Mouse (Mus musculus) liver, embryonic 11.5 days (tissue): ENCODE data around the gene R3hcc1l. TPM values are rescaled to one million over a fixed set of nuclear protein-coding genes. Genes with fewer than 3 reads are reported as not detected.

Experiments used
- ATAC-seq: fragments of 200-750 bp; cut with Nextera tagmentation; replicated peaks from 2 replicates; pipeline ENCODE4 v1.8.0; 2017; ENCODE audit warnings: moderate number of reproducible peaks, mild to moderate bottlenecking, moderate TSS enrichment, moderate library complexity; ENCODE audit not compliant: low FRiP score
- DNase-seq: peaks from one replicate; pipeline ENCODE4 v3.0.0-alpha.2; 2017; ENCODE audit warnings: low spot score
- H3K27ac ChIP-seq: fragments of 300-500 bp; sonication (generic); 2 replicates; pipeline ENCODE4 v1.5.1; 2014; ENCODE audit warnings: mild to moderate bottlenecking, low read depth, low read length, control low read depth
- H3K27me3 ChIP-seq: fragments of 300-500 bp; sonication (generic); replicated peaks from 2 replicates; pipeline ENCODE4 v1.6.1; 2014; ENCODE audit warnings: low read length, mixed read lengths; ENCODE audit not compliant: control insufficient read depth, insufficient read depth
- H3K36me3 ChIP-seq: fragments of 300-500 bp; sonication (generic); 2 replicates; pipeline ENCODE4 v1.6.1; 2014; ENCODE audit warnings: mild to moderate bottlenecking, low read length, moderate library complexity, mixed read lengths; ENCODE audit not compliant: control insufficient read depth, insufficient read depth
- H3K4me1 ChIP-seq: fragments of 300-500 bp; sonication (generic); replicated peaks from 2 replicates; pipeline ENCODE4 v1.6.1; 2014; ENCODE audit warnings: low read length, mixed read lengths; ENCODE audit not compliant: control insufficient read depth, insufficient read depth
- H3K4me2 ChIP-seq: fragments of 300-500 bp; sonication (generic); 2 replicates; pipeline ENCODE4 v1.6.1; 2014; ENCODE audit warnings: mild to moderate bottlenecking, control low read depth, moderate library complexity
- H3K4me3 ChIP-seq: fragments of 300-500 bp; sonication (generic); 2 replicates; pipeline ENCODE4 v1.5.1; 2014; ENCODE audit warnings: low read depth, low read length, control low read depth
- H3K9ac ChIP-seq: fragments of 300-500 bp; sonication (generic); 2 replicates; pipeline ENCODE4 v1.6.1; 2014; ENCODE audit warnings: low read depth, low read length, control low read depth
- H3K9me3 ChIP-seq: fragments of 300-500 bp; sonication (generic); 2 replicates; pipeline ENCODE4 v1.6.1; 2016; ENCODE audit warnings: low read length, inconsistent platforms, mixed read lengths; ENCODE audit not compliant: control insufficient read depth
- WGBS: fragments of 180-500 bp; shearing (Covaris S2); extraction: QIAGEN DNeasy Blood & Tissue Kit; methylation state at CpG from one replicate; pipeline ENCODE4 v1.1.7; 2014; 5-methylcytosine and 5-hydroxymethylcytosine counted together
- polyA plus RNA-seq: library from polyadenylated mRNA; unstranded; fragments of >200 nt; fragmentation: Nextera tagmentation; extraction: Ambion mirVana; gene quantifications from 2 replicates; pipeline ENCODE4 v1.2.1, GENCODE M21; 2014

The R3hcc1l gene
- polyA plus RNA-seq = 20.8 and 25.3 TPM in 2 replicates

- DNase-seq (peak; percentile 95), ATAC-seq (peak; percentile 97)
- peak within 1 kb of the TSS; percentile 63 for H3K27ac ChIP-seq
- no peaks in the 10 kb centered on the region for H3K9me3 ChIP-seq
- H3K4me3 ChIP-seq = peak within 1 kb of the TSS; percentile 92
- peak within 1 kb of the TSS; percentile 79 for H3K9ac ChIP-seq
- peak within 1 kb of the TSS; percentile 89 for H3K4me2 ChIP-seq
- no peaks in the 10 kb centered on the region for H3K36me3 ChIP-seq
- peaks cover 14% of the 10 kb centered on the region for H3K4me1 ChIP-seq
- WGBS = under 1% methylated on average over 59 of the region's 59 CpGs
- H3K27me3 ChIP-seq = no peaks in the 10 kb centered on the region; the same call in 1 of the 2 replicates
These were observed at the start of gene R3hcc1l for GRCm38 (mm10) chr19:42518620-42519310. R3hcc1l (plus strand) TSS chr19:42518759.

DNA sequence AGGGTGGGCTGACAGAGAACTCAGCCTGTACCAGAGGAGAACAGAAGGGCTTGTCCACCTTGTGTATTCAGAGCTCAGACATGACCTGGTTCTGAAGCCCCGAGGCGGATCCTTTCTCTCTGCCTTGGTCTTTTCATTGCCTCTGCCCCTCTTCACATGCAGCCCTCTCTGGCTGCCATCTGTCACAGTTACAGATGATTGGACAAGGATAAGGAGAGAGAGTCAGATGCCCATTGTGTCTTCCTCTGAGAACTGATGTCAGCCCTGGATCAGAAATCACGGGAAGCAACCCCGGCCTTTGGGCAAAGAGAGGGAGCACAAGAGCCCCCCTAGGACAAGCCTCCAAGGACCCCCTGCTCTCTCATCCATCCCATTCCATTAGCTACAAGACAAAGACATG is 47.0 kb upstream of the R3hcc1l start:
- H3K4me1 ChIP-seq = no peaks in the 10 kb centered on the region
- no peaks in the 10 kb centered on the region for H3K9me3 ChIP-seq
- no peaks in the 10 kb centered on the region for H3K36me3 ChIP-seq
- WGBS = 82% methylated on average over 4 of the region's 4 CpGs
- no peaks in the 10 kb centered on the region; the same call in 1 of the 2 replicates for H3K27me3 ChIP-seq
- DNase-seq (no peak), ATAC-seq (no peak)
- no peak overlapping the region for H3K4me2 ChIP-seq
- H3K27ac ChIP-seq = no peak overlapping the region
- H3K4me3 ChIP-seq = no peak overlapping the region
- no peak overlapping the region for H3K9ac ChIP-seq

DNA sequence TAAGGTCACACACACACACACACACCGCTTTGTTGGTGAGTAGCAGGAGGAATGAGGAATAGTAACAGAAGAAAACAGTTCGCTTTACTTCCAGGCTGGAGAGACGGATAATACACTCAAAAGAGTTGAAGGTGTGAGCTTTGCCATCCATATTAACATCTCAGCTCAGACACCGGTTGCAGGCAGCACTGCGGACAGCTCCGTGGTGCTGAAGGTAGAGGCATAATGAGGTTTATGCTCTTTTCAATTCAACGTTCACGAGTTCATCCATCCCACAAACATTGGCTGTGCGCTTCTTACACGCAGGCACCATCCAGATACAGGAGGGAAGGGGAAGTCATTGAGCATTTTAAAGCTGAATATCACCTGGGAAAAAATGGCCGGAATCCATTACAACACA is 45.7 kb upstream of the R3hcc1l start:
- Histone ChIP-seq H3K9me3 (no peaks in the 10 kb centered on the region), H3K36me3 (no peaks in the 10 kb centered on the region), H3K4me1 (no peaks in the 10 kb centered on the region), H3K27me3 (peaks cover 6% of the 10 kb centered on the region), H3K4me3 (no peak overlapping the region), H3K27ac (no peak overlapping the region), H3K4me2 (no peak overlapping the region), H3K9ac (no peak overlapping the region)
- 27% methylated on average over 11 of the region's 11 CpGs for WGBS
- no peak for ATAC-seq
- DNase-seq = no peak

- Histone ChIP-seq H3K4me3 (no peak overlapping the region), H3K9me3 (no peaks in the 10 kb centered on the region), H3K4me1 (no peaks in the 10 kb centered on the region), H3K9ac (no peak overlapping the region), H3K27ac (no peak overlapping the region), H3K4me2 (no peak overlapping the region), H3K27me3 (peaks cover 6% of the 10 kb centered on the region; the same call in 1 of the 2 replicates), H3K36me3 (no peaks in the 10 kb centered on the region)
- ATAC-seq (no peak), DNase-seq (no peak)
- WGBS = 61% methylated on average over 5 of the region's 5 CpGs
These were observed 40.8 kb upstream of the R3hcc1l start for GRCm38 (mm10) chr19:42477769-42478168.

- Histone ChIP-seq H3K27ac (no peak overlapping the region), H3K36me3 (no peaks in the 10 kb centered on the region), H3K4me3 (no peak overlapping the region), H3K9ac (no peak overlapping the region), H3K27me3 (peaks cover 6% of the 10 kb centered on the region; the same call in 1 of the 2 replicates), H3K4me1 (no peaks in the 10 kb centered on the region), H3K9me3 (no peaks in the 10 kb centered on the region), H3K4me2 (no peak overlapping the region)
- ATAC-seq (no peak), DNase-seq (no peak)
- WGBS = 57% methylated on average over 12 of the region's 12 CpGs
These were observed 40.3 kb upstream of the R3hcc1l start for GRCm38 (mm10) chr19:42478303-42478702.

GRCm38 (mm10) chr19:42485443-42485842 is 33.1 kb upstream of the R3hcc1l start:
- ATAC-seq (no peak), DNase-seq (no peak)
- no peaks in the 10 kb centered on the region for H3K36me3 ChIP-seq
- no peaks in the 10 kb centered on the region for H3K27me3 ChIP-seq
- no peak overlapping the region for H3K4me2 ChIP-seq
- H3K4me1 ChIP-seq = no peaks in the 10 kb centered on the region
- H3K9ac ChIP-seq = no peak overlapping the region
- H3K27ac ChIP-seq = no peak overlapping the region
- WGBS = 71% methylated on average over 7 of the region's 7 CpGs
- no peak overlapping the region for H3K4me3 ChIP-seq
- no peaks in the 10 kb centered on the region for H3K9me3 ChIP-seq

- Histone ChIP-seq H3K36me3 (no peaks in the 10 kb centered on the region), H3K4me3 (no peak overlapping the region), H3K4me2 (no peak overlapping the region), H3K4me1 (no peaks in the 10 kb centered on the region), H3K9me3 (no peaks in the 10 kb centered on the region), H3K27ac (no peak overlapping the region), H3K27me3 (no peaks in the 10 kb centered on the region), H3K9ac (no peak overlapping the region)
- 66% methylated on average over 3 of the region's 3 CpGs for WGBS
- DNase-seq (no peak), ATAC-seq (no peak)
These were observed 31.3 kb upstream of the R3hcc1l start for GRCm38 (mm10) chr19:42487261-42487660.

DNA sequence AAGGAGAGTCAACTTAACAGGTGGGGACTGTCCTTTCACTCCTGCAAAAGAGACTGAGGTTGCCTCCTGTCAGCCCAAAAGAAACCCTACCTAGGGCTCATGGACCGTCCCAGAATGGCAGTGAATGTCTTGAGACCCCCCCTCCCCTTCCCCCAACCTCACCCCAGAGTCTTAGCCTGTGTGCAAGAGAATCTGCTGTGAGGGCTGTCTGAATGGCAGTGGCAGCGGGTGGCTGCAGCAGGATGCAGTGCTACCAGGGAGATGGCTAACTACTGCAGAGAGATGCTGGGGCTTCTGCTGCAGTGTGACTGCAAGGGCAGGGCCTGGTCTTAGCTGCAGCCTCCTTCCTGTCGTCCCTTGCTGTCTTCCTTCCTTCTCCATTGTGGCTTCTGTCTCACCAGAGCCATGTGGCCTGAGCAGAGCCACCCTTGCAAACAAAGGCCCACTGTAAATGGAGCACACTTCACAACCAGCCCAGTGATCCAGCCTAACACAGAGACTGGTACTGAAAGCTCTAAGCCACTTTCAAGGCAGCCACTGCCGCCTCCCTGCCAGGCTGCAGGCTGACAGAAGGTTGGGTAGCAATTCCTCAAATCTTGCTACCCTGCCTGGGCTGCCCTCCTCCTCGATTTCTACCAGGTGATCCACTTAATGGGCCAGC is 25.2 kb upstream of the R3hcc1l start:
- no peak for ATAC-seq
- H3K9me3 ChIP-seq = no peaks in the 10 kb centered on the region

DNA sequence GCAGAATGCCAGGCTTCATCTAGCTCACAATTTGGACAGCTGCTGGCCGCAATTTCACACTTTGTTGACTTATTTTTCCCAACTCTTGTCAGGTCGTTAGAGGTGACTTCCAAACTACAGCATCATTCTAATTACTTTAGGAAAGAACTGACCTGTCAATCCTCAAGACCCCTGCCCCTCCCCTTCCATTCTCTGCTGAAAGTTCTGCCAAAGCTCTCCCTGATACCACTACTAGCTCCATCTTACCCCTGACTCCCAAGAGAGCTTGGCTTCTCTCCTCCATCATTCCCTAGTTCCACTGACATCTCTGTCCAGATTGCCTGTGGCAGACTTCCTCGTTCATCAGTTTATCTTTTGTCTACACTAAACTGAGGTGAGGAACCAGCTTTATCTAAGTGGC is 14.4 kb upstream of the R3hcc1l start:
- H3K9ac ChIP-seq = no peak overlapping the region
- no peaks in the 10 kb centered on the region; the same call in 1 of the 2 replicates for H3K27me3 ChIP-seq
- H3K9me3 ChIP-seq = no peaks in the 10 kb centered on the region
- H3K36me3 ChIP-seq = no peaks in the 10 kb centered on the region
- no peak overlapping the region for H3K4me3 ChIP-seq
- H3K4me2 ChIP-seq = no peak overlapping the region
- WGBS = 53% methylated on average over 3 of the region's 3 CpGs
- no peak overlapping the region for H3K27ac ChIP-seq
- DNase-seq = no peak
- no peaks in the 10 kb centered on the region for H3K4me1 ChIP-seq
- ATAC-seq = no peak

More for the DNA sequence above, 25.2 kb upstream of the R3hcc1l start:
- Histone ChIP-seq H3K27me3 (no peaks in the 10 kb centered on the region), H3K4me3 (no peak overlapping the region), H3K36me3 (no peaks in the 10 kb centered on the region), H3K9ac (no peak overlapping the region), H3K27ac (no peak overlapping the region), H3K4me2 (no peak overlapping the region), H3K4me1 (no peaks in the 10 kb centered on the region)
- 55% methylated on average over 5 of the region's 5 CpGs for WGBS
- no peak for DNase-seq
